Mouse (Mus musculus) C2C12 (cell line): Measurements from ENCODE around the gene Dag1.

Experiments used
- CEBPB ChIP-seq: IDR thresholded peaks from one replicate; pipeline ENCODE4 v1.6.1; 2011; ENCODE audit warnings: low read depth, mild to moderate bottlenecking, control low read depth, moderate library complexity
- CTCF ChIP-seq: IDR thresholded peaks from one replicate; pipeline ENCODE4 v1.5.1; 2011; ENCODE audit not compliant: control insufficient read depth, insufficient read depth, insufficient read length
- FOSL1 ChIP-seq: IDR thresholded peaks from one replicate; pipeline ENCODE4 v1.8.0; 2011; ENCODE audit warnings: mild to moderate bottlenecking, low read length; ENCODE audit not compliant: poor library complexity, insufficient read depth, severe bottlenecking
- MAX ChIP-seq: IDR thresholded peaks from one replicate; pipeline ENCODE4 v1.6.1; 2011; ENCODE audit warnings: mild to moderate bottlenecking, control low read depth
- MYOD1 ChIP-seq: IDR thresholded peaks from one replicate; pipeline ENCODE4 v1.6.1; 2011; ENCODE audit warnings: low read depth; ENCODE audit not compliant: control insufficient read depth, insufficient read length
- MYOG ChIP-seq: IDR thresholded peaks from one replicate; pipeline ENCODE4 v1.6.1; 2011; ENCODE audit not compliant: control insufficient read depth, insufficient read length; ENCODE audit errors: extremely low read depth
- USF1 ChIP-seq: IDR thresholded peaks from one replicate; pipeline ENCODE4 v1.6.1; 2011; ENCODE audit warnings: low read depth, mild to moderate bottlenecking, control low read depth, moderate library complexity

DNA sequence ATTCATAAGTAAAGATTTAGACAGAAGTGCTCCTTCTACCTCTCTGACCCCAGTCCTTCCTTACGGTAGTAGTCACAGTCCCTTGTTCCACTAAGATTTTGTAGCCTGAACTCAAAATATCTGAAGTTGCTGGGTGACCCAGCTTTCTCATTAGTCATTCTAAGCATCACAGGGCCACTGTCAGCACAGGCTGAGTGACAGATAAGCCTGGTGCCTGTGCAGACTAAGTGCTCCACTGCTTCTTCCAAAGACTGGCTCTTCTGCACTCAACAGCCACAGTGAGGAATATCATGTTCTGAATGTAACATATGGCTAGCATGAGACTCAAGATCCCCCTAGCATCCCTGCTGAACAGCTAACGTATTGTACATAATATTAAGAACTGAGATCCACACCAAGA lies 29.1 kb downstream of the Dag1 start:
- TF ChIP-seq USF1 (no peak), CTCF (no peak), CEBPB (no peak), MAX (no peak), MYOD1 (no peak), MYOG (no peak), FOSL1 (no peak)
